Mouse (Mus musculus) forebrain, embryonic 14.5 days (tissue): ENCODE results near the gene Cntn1. TPM values are rescaled to one million over a fixed set of nuclear protein-coding genes. Genes with fewer than 3 reads are reported as not detected.

Source experiments
- ATAC-seq: fragments of 200-750 bp; cut with Nextera tagmentation; 2 replicates; pipeline ENCODE4 v1.8.0; 2017; ENCODE audit warnings: mild to moderate bottlenecking, moderate library complexity
- DNase-seq: peaks from one replicate; pipeline ENCODE4 v3.0.0-alpha.2; 2015; ENCODE audit warnings: low spot score
- H3K27ac ChIP-seq: fragments of 300-500 bp; sonication (generic); 2 replicates; pipeline ENCODE4 v1.5.1; 2014; ENCODE audit warnings: low read depth, mild to moderate bottlenecking, control low read depth, low read length, moderate library complexity
- H3K27me3 ChIP-seq: fragments of 300-500 bp; sonication (generic); replicated peaks from 2 replicates; pipeline ENCODE4 v1.6.1; 2014; ENCODE audit warnings: low read length, control low read depth, mixed read lengths; ENCODE audit not compliant: control insufficient read depth, insufficient read depth
- H3K36me3 ChIP-seq: fragments of 300-500 bp; sonication (generic); 2 replicates; pipeline ENCODE4 v1.6.1; 2014; ENCODE audit warnings: low read length, control low read depth; ENCODE audit not compliant: control insufficient read depth, insufficient read depth
- H3K4me1 ChIP-seq: fragments of 300-500 bp; sonication (generic); 2 replicates; pipeline ENCODE4 v1.6.1; 2014; ENCODE audit warnings: antibody characterized with exemption, low read length, control low read depth; ENCODE audit not compliant: control insufficient read depth, insufficient read depth
- H3K4me2 ChIP-seq: fragments of 300-500 bp; sonication (generic); 2 replicates; pipeline ENCODE4 v1.6.1; 2014; ENCODE audit warnings: mild to moderate bottlenecking, control low read depth, low read length
- H3K4me3 ChIP-seq: fragments of 300-500 bp; sonication (generic); 2 replicates; pipeline ENCODE4 v1.5.1; 2014; ENCODE audit warnings: low read depth, low read length, control low read depth
- H3K9ac ChIP-seq: fragments of 300-500 bp; sonication (generic); 2 replicates; pipeline ENCODE4 v1.6.1; 2014; ENCODE audit warnings: mild to moderate bottlenecking, low read length, control low read depth, moderate library complexity
- H3K9me3 ChIP-seq: fragments of 300-500 bp; sonication (generic); replicated peaks from 2 replicates; pipeline ENCODE4 v1.6.1; 2016; ENCODE audit warnings: low read length, control low read depth, mixed read lengths; ENCODE audit not compliant: control insufficient read depth
- polyA plus RNA-seq: library from polyadenylated mRNA; unstranded; fragments of >200 nt; fragmentation: Nextera tagmentation; extraction: Ambion mirVana; gene quantifications from 2 replicates; pipeline ENCODE4 v1.2.1, GENCODE M21; 2014

Gene Cntn1
- polyA plus RNA-seq, 1 experiment from 2014 or later = 23.4 TPM

GRCm38 (mm10) chr15:92364592-92364991, 313.6 kb downstream of the Cntn1 start:
- no peaks in the 10 kb centered on the region for H3K36me3 ChIP-seq
- H3K9me3 ChIP-seq = no peaks in the 10 kb centered on the region
- H3K27ac ChIP-seq = no peak overlapping the region
- H3K27me3 ChIP-seq = no peaks in the 10 kb centered on the region
- ATAC-seq (no peak), DNase-seq (no peak)
- H3K4me3 ChIP-seq = no peak overlapping the region
- H3K4me1 ChIP-seq = peaks cover 7% of the 10 kb centered on the region
- no peak overlapping the region for H3K9ac ChIP-seq
- no peak overlapping the region for H3K4me2 ChIP-seq

Other genes with a start within 250 kb of the Cntn1 start
- gene Smgc, start 212.9 kb upstream of the Cntn1 start, polyA plus RNA-seq = not detected in 2 replicates